Mouse (Mus musculus): Measurements from ENCODE around the gene Vars. TPM values are rescaled to one million over a fixed set of nuclear protein-coding genes. Genes with fewer than 3 reads are reported as not detected.
"Not testable (repeated sequence)": the region's sequence is repeated elsewhere in the genome, so short reads cannot be mapped to it uniquely, and the experiment has no call there.

Gene Vars
- polyA plus RNA-seq, 1 experiment from 2014 or later = 74.0 TPM

GRCm38 (mm10) chr17:34954831-34955230 is 46.0 kb upstream of the Vars start:
- H3K36me3 ChIP-seq (ENCODE audit: control insufficient read depth, insufficient read depth) = 0 out of 2 replicates have a peak, but pooled peaks cover under 1% of the 10 kb centered on the region
- WGBS = 96% methylated on average over 4 of the region's 4 CpGs
- TF ChIP-seq CTCF (IDR thresholded peaks at IDR 0.05; ENCODE audit: low read depth) = no peak
- H3K4me3 ChIP-seq (ENCODE audit: low read depth, low read length) = no peak overlapping the region
- ATAC-seq = no peak
- H3K4me2 ChIP-seq (replicated peaks; ENCODE audit: low read depth) = no peak overlapping the region
- H3K9me3 ChIP-seq (ENCODE audit: control insufficient read depth) = no peaks in the 10 kb centered on the region
- H3K27ac ChIP-seq (ENCODE audit: low read depth, low read length) = no peak overlapping the region
- H3K27me3 ChIP-seq (replicated peaks; ENCODE audit: control insufficient read depth, insufficient read depth, low read length) = no peaks in the 10 kb centered on the region
- no peaks in the 10 kb centered on the region; the same call in 1 of the 2 replicates for H3K4me1 ChIP-seq (replicated peaks; ENCODE audit: control insufficient read depth, insufficient read depth, low read length)
- H3K9ac ChIP-seq (ENCODE audit: low read depth, low read length) = no peak overlapping the region

- Histone ChIP-seq H3K4me3 (ENCODE audit: low read depth, low read length) (no peak overlapping the region), H3K4me1 (replicated peaks; ENCODE audit: control insufficient read depth, insufficient read depth, low read length) (no peaks in the 10 kb centered on the region), H3K27ac (ENCODE audit: low read depth, low read length) (no peak overlapping the region), H3K9ac (ENCODE audit: low read depth, low read length) (no peak overlapping the region), H3K27me3 (replicated peaks; ENCODE audit: control insufficient read depth, insufficient read depth, low read length) (no peaks in the 10 kb centered on the region), H3K9me3 (ENCODE audit: control insufficient read depth) (no peaks in the 10 kb centered on the region), H3K4me2 (replicated peaks; ENCODE audit: low read depth) (no peak overlapping the region), H3K36me3 (ENCODE audit: control insufficient read depth, insufficient read depth) (no peaks in the 10 kb centered on the region)
- ATAC-seq = no peak
- no peak for TF ChIP-seq CTCF (IDR thresholded peaks at IDR 0.05; ENCODE audit: low read depth)
- 77% methylated on average over 3 of the region's 3 CpGs for WGBS
Observed at GRCm38 (mm10) chr17:34955884-34956283, 44.9 kb upstream of the Vars start.

GRCm38 (mm10) chr17:34956340-34956739 is 44.4 kb upstream of the Vars start:
- peak; percentile 77 for TF ChIP-seq CTCF (IDR thresholded peaks at IDR 0.05; ENCODE audit: low read depth)
- Histone ChIP-seq H3K27ac (ENCODE audit: low read depth, low read length) (no peak overlapping the region), H3K4me1 (replicated peaks; ENCODE audit: control insufficient read depth, insufficient read depth, low read length) (0 out of 2 replicates have a peak, but pooled peaks cover 2% of the 10 kb centered on the region), H3K4me2 (replicated peaks; ENCODE audit: low read depth) (no peak overlapping the region), H3K27me3 (replicated peaks; ENCODE audit: control insufficient read depth, insufficient read depth, low read length) (no peaks in the 10 kb centered on the region), H3K9me3 (ENCODE audit: control insufficient read depth) (no peaks in the 10 kb centered on the region), H3K4me3 (ENCODE audit: low read depth, low read length) (no peak overlapping the region), H3K36me3 (ENCODE audit: control insufficient read depth, insufficient read depth) (no peaks in the 10 kb centered on the region), H3K9ac (ENCODE audit: low read depth, low read length) (no peak overlapping the region)
- no peak for ATAC-seq
- 49% methylated on average over 1 of the region's 1 CpGs for WGBS

GRCm38 (mm10) chr17:34957291-34957690 is 43.5 kb upstream of the Vars start:
- not testable (repeated sequence) for H3K36me3 ChIP-seq (ENCODE audit: control insufficient read depth, insufficient read depth); H3K27me3 ChIP-seq (replicated peaks; ENCODE audit: control insufficient read depth, insufficient read depth, low read length); H3K27ac ChIP-seq (ENCODE audit: low read depth, low read length); H3K4me3 ChIP-seq (ENCODE audit: low read depth, low read length); ATAC-seq; H3K4me1 ChIP-seq (replicated peaks; ENCODE audit: control insufficient read depth, insufficient read depth, low read length); H3K9me3 ChIP-seq (ENCODE audit: control insufficient read depth); H3K9ac ChIP-seq (ENCODE audit: low read depth, low read length)
- H3K4me2 ChIP-seq (replicated peaks; ENCODE audit: low read depth) = peak overlapping the region; percentile 24; the same call in 1 of the 2 replicates
- WGBS = 11% methylated on average over 35 of the region's 40 CpGs

GRCm38 (mm10) chr17:34957966-34958365 is 42.8 kb upstream of the Vars start:
- WGBS = 24% methylated on average over 26 of the region's 40 CpGs
- not testable (repeated sequence) for H3K27ac ChIP-seq (ENCODE audit: low read depth, low read length); ATAC-seq; H3K4me2 ChIP-seq (replicated peaks; ENCODE audit: low read depth); H3K36me3 ChIP-seq (ENCODE audit: control insufficient read depth, insufficient read depth); H3K4me3 ChIP-seq (ENCODE audit: low read depth, low read length); H3K9me3 ChIP-seq (ENCODE audit: control insufficient read depth); H3K9ac ChIP-seq (ENCODE audit: low read depth, low read length); H3K27me3 ChIP-seq (replicated peaks; ENCODE audit: control insufficient read depth, insufficient read depth, low read length); H3K4me1 ChIP-seq (replicated peaks; ENCODE audit: control insufficient read depth, insufficient read depth, low read length)

GRCm38 (mm10) chr17:34958734-34959129 is 42.1 kb upstream of the Vars start:
- H3K27me3 ChIP-seq (replicated peaks; ENCODE audit: control insufficient read depth, insufficient read depth, low read length); H3K36me3 ChIP-seq (ENCODE audit: control insufficient read depth, insufficient read depth); H3K9ac ChIP-seq (ENCODE audit: low read depth, low read length); H3K4me1 ChIP-seq (replicated peaks; ENCODE audit: control insufficient read depth, insufficient read depth, low read length); H3K27ac ChIP-seq (ENCODE audit: low read depth, low read length); H3K9me3 ChIP-seq (ENCODE audit: control insufficient read depth): not testable (repeated sequence)
- Histone ChIP-seq H3K4me2 (replicated peaks; ENCODE audit: low read depth) (peak overlapping the region; percentile 75), H3K4me3 (ENCODE audit: low read depth, low read length) (peak overlapping the region; percentile 42)
- WGBS = 0% methylated on average over 21 of the region's 47 CpGs
- ATAC-seq = peak; percentile 28

GRCm38 (mm10) chr17:34959130-34959778 is 41.5 kb upstream of the Vars start, which contains the start of gene Hspa1b:
Gene Hspa1b (minus strand): TSS chr17:34959238.
- ATAC-seq = peak; percentile 93
- H3K36me3 ChIP-seq (ENCODE audit: control insufficient read depth, insufficient read depth); H3K9me3 ChIP-seq (ENCODE audit: control insufficient read depth); H3K4me1 ChIP-seq (replicated peaks; ENCODE audit: control insufficient read depth, insufficient read depth, low read length); H3K27me3 ChIP-seq (replicated peaks; ENCODE audit: control insufficient read depth, insufficient read depth, low read length): not testable (repeated sequence)
- H3K4me2 ChIP-seq (replicated peaks; ENCODE audit: low read depth) = peak within 1 kb of the TSS; percentile 75
- H3K27ac ChIP-seq (ENCODE audit: low read depth, low read length) = peak within 1 kb of the TSS; percentile 89
- H3K4me3 ChIP-seq (ENCODE audit: low read depth, low read length) = peak within 1 kb of the TSS; percentile 42
- peak within 1 kb of the TSS; percentile 55 for H3K9ac ChIP-seq (ENCODE audit: low read depth, low read length)
- under 1% methylated on average over 26 of the region's 32 CpGs for WGBS

All from intestine, postnatal 0 days (tissue).